Mouse (Mus musculus): ENCODE data around the gene Olfr99. TPM values are rescaled to one million over a fixed set of nuclear protein-coding genes. Genes with fewer than 3 reads are reported as not detected.
"Not testable (repeated sequence)": the region's sequence is repeated elsewhere in the genome, so short reads cannot be mapped to it uniquely, and the experiment has no call there.

The Olfr99 gene
- polyA plus RNA-seq, 1 experiment from 2014 or later = not detected

- no peak overlapping the region for H3K27ac ChIP-seq (replicated peaks)
- H3K4me3 ChIP-seq = no peak overlapping the region
- H3K4me2 ChIP-seq (replicated peaks) = no peak overlapping the region
- no peaks in the 10 kb centered on the region for H3K27me3 ChIP-seq
- no peak overlapping the region for H3K9ac ChIP-seq (replicated peaks)
- no peaks in the 10 kb centered on the region for H3K9me3 ChIP-seq
- H3K4me1 ChIP-seq = no peaks in the 10 kb centered on the region
- ATAC-seq (ENCODE audit: low FRiP score, low read depth) = no peak
- no peaks in the 10 kb centered on the region for H3K36me3 ChIP-seq
Measured at GRCm38 (mm10) chr17:37249460-37249859, 33.8 kb downstream of the Olfr99 start.

DNA sequence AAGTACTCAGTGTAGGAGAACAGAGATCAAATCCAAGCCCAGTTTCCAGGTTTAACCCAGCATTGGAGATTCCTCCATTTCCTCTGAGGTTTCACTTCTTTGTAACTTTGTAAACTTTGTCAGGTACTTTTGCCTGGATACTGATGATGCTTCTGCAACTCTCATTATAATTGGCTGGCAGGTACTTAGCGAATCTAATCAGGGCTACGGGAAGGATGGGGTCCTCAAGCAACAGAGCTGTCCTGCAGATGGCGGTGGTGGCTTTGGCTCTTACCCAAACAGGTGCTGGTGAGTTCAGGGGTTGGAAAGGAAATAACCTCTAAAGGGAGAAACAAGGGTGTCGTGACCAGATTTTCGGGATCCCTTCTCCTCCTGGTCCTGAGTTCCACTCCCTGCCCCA, 36.5 kb downstream of the Olfr99 start:
- 37% methylated on average over 5 of the region's 5 CpGs for WGBS
- Histone ChIP-seq H3K4me3 (no peak overlapping the region), H3K27me3 (no peaks in the 10 kb centered on the region), H3K4me2 (replicated peaks) (no peak overlapping the region), H3K4me1 (no peaks in the 10 kb centered on the region), H3K36me3 (no peaks in the 10 kb centered on the region), H3K9ac (replicated peaks) (no peak overlapping the region), H3K27ac (replicated peaks) (no peak overlapping the region), H3K9me3 (no peaks in the 10 kb centered on the region)
- no peak for ATAC-seq (ENCODE audit: low FRiP score, low read depth)

GRCm38 (mm10) chr17:37242198-37242597, 41.1 kb downstream of the Olfr99 start:
- no peak overlapping the region for H3K27ac ChIP-seq (replicated peaks)
- no peak overlapping the region for H3K4me3 ChIP-seq
- H3K27me3 ChIP-seq = no peaks in the 10 kb centered on the region
- H3K9me3 ChIP-seq = no peaks in the 10 kb centered on the region
- ATAC-seq (ENCODE audit: low FRiP score, low read depth) = no peak
- no peak overlapping the region for H3K4me2 ChIP-seq (replicated peaks)
- no peaks in the 10 kb centered on the region for H3K4me1 ChIP-seq
- 52% methylated on average over 3 of the region's 3 CpGs for WGBS
- no peaks in the 10 kb centered on the region for H3K36me3 ChIP-seq
- H3K9ac ChIP-seq (replicated peaks) = no peak overlapping the region

GRCm38 (mm10) chr17:37237230-37237629, 46.0 kb downstream of the Olfr99 start, which contains the start of gene Olfr97:
Gene Olfr97, minus strand, starts transcription at chr17:37237330.
- WGBS = 94% methylated on average over 2 of the region's 2 CpGs
- ATAC-seq (ENCODE audit: low FRiP score, low read depth); H3K27me3 ChIP-seq; H3K27ac ChIP-seq (replicated peaks); H3K4me3 ChIP-seq; H3K4me1 ChIP-seq; H3K4me2 ChIP-seq (replicated peaks); H3K36me3 ChIP-seq; H3K9me3 ChIP-seq; H3K9ac ChIP-seq (replicated peaks): not testable (repeated sequence)

Other genes with a start within 250 kb of the Olfr99 start
- 33.4 and 35.9 TPM in 2 replicates for gene Gabbr1, start 237.5 kb downstream of the Olfr99 start, polyA plus RNA-seq (2016; fragmentation: Nextera tagmentation; extraction: Ambion mirVana)
- gene Olfr90, start 195.0 kb downstream of the Olfr99 start, polyA plus RNA-seq (2016; fragmentation: Nextera tagmentation; extraction: Ambion mirVana) = 0.14 TPM in 1 of 2 replicates, not detected in the other
- gene Olfr91, start 185.2 kb downstream of the Olfr99 start, polyA plus RNA-seq (2016; fragmentation: Nextera tagmentation; extraction: Ambion mirVana) = not detected in 2 replicates
- gene Olfr92, start 163.4 kb downstream of the Olfr99 start, polyA plus RNA-seq (2016; fragmentation: Nextera tagmentation; extraction: Ambion mirVana) = not detected in 2 replicates
- not detected in 2 replicates for gene Olfr93, start 122.0 kb downstream of the Olfr99 start, polyA plus RNA-seq (2016; fragmentation: Nextera tagmentation; extraction: Ambion mirVana)
- not detected in 2 replicates for gene Ubd, start 89.6 kb downstream of the Olfr99 start, polyA plus RNA-seq (2016; fragmentation: Nextera tagmentation; extraction: Ambion mirVana)
- gene Olfr94, start 82.5 kb downstream of the Olfr99 start, polyA plus RNA-seq (2016; fragmentation: Nextera tagmentation; extraction: Ambion mirVana) = not detected in 2 replicates
- not detected in 2 replicates for gene Olfr95, start 70.3 kb downstream of the Olfr99 start, polyA plus RNA-seq (2016; fragmentation: Nextera tagmentation; extraction: Ambion mirVana)
- not detected in 2 replicates for gene Olfr96, start 63.3 kb downstream of the Olfr99 start, polyA plus RNA-seq (2016; fragmentation: Nextera tagmentation; extraction: Ambion mirVana)
- gene Olfr97, start 46.1 kb downstream of the Olfr99 start, polyA plus RNA-seq (2016; fragmentation: Nextera tagmentation; extraction: Ambion mirVana) = not detected in 2 replicates
- gene Olfr98, start 19.7 kb downstream of the Olfr99 start, polyA plus RNA-seq (2016; fragmentation: Nextera tagmentation; extraction: Ambion mirVana) = not detected in 2 replicates
- gene H2-M3, start 13.2 kb downstream of the Olfr99 start, polyA plus RNA-seq (2016; fragmentation: Nextera tagmentation; extraction: Ambion mirVana) = 0.99 and 1.6 TPM in 2 replicates
- not detected in 2 replicates for gene Olfr101, start 20.9 kb upstream of the Olfr99 start, polyA plus RNA-seq (2016; fragmentation: Nextera tagmentation; extraction: Ambion mirVana)
- gene Olfr102, start 33.6 kb upstream of the Olfr99 start, polyA plus RNA-seq (2016; fragmentation: Nextera tagmentation; extraction: Ambion mirVana) = not detected in 2 replicates
- not detected in 2 replicates for gene Olfr103, start 56.2 kb upstream of the Olfr99 start, polyA plus RNA-seq (2016; fragmentation: Nextera tagmentation; extraction: Ambion mirVana)
- not detected in 2 replicates for gene Olfr104-ps, start 76.1 kb upstream of the Olfr99 start, polyA plus RNA-seq (2016; fragmentation: Nextera tagmentation; extraction: Ambion mirVana)
- gene Olfr105-ps, start 95.6 kb upstream of the Olfr99 start, polyA plus RNA-seq (2016; fragmentation: Nextera tagmentation; extraction: Ambion mirVana) = not detected in 2 replicates
- gene Olfr106-ps, start 106.9 kb upstream of the Olfr99 start, polyA plus RNA-seq (2016; fragmentation: Nextera tagmentation; extraction: Ambion mirVana) = not detected in 2 replicates
- gene Olfr107, start 115.8 kb upstream of the Olfr99 start, polyA plus RNA-seq (2016; fragmentation: Nextera tagmentation; extraction: Ambion mirVana) = not detected in 2 replicates
- gene Olfr108, start 162.0 kb upstream of the Olfr99 start, polyA plus RNA-seq (2016; fragmentation: Nextera tagmentation; extraction: Ambion mirVana) = not detected in 2 replicates
- gene Olfr109, start 175.5 kb upstream of the Olfr99 start, polyA plus RNA-seq (2016; fragmentation: Nextera tagmentation; extraction: Ambion mirVana) = not detected in 2 replicates
- not detected in 2 replicates for gene H2-M2, start 200.1 kb upstream of the Olfr99 start, polyA plus RNA-seq (2016; fragmentation: Nextera tagmentation; extraction: Ambion mirVana)
- gene Olfr110, start 209.0 kb upstream of the Olfr99 start, polyA plus RNA-seq (2016; fragmentation: Nextera tagmentation; extraction: Ambion mirVana) = not detected in 2 replicates
- gene Olfr111, start 224.6 kb upstream of the Olfr99 start, polyA plus RNA-seq (2016; fragmentation: Nextera tagmentation; extraction: Ambion mirVana) = not detected in 2 replicates